Mouse (Mus musculus): ENCODE results near the gene Syne1. TPM values are rescaled to one million over a fixed set of nuclear protein-coding genes. Genes with fewer than 3 reads are reported as not detected.

The Syne1 gene
- total RNA-seq, 1 experiment from 2014 or later: 15.1 TPM

DNA sequence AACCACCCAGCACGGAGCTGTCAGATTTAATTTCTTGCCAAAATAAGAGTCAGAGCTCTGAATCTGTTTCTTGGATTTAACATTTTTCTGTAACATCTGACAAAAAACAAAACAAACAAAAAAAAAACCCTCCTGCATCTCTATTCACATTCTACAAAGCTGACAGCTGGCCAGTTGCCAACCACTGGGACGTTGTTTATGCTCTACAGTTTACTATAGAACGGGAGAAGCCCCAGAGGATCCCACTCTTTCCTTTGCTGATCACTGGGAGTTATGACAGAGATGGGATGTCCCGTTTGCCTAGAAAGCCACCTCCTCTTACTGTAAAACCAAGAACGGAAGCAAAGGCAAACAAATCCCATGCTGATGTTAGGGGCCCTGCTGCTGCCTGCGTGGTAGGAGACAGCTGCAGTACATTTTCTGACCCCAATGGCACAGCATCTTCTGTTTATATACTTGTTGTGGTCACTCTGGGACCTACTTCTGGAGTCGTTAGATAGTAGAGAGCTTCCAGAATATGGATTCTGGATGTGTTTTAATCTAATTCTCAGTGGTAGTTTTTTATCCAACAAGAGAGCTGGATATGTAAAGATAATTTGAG, 255.9 kb downstream of the Syne1 start:
- DNase-seq: no peak

GRCm38 (mm10) chr10:5289575-5289909, 261.7 kb downstream of the Syne1 start:
- no peak for DNase-seq

GRCm38 (mm10) chr10:5288716-5289574, 262.3 kb downstream of the Syne1 start:
- DNase-seq: peak; percentile 48

DNA sequence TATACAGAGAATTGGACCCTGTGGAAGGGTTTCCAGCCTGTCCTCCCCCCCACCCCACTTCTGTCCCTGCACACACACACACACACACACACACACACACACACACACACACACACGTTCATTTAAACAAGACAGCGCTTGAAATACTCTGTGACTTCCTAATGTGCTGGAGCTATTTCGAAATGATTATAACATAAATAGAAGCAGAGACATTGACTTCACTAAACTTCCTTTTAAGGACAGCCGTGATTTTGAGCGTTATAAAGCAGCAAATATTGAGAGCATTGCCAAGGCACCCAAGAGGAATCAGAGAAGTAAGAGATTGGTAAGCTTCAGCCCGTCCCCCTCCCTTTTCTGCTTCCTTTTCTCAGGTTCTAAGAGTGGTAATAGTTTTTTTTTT, 263.0 kb downstream of the Syne1 start:
- no peak for DNase-seq

GRCm38 (mm10) chr10:5275769-5276168, 275.5 kb downstream of the Syne1 start:
- no peak for DNase-seq

DNA sequence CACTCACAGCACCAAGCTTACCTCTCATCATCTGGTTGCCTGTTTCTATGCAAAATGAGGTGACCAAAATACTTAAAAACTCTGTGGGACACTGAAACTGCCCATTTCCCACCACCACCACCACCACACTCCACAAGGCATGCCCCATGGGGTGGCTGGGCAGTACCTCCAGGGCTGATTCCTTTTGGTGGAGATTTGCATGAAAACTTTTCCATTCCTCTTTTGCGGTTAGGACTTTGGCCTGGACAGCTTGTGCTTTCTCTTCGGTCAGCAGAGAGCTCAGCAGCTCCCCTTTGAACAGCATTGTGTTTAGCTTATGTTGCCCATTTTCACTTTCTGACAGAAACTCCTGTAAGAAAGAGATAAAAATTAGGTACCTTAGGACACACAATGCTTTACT, 280.6 kb downstream of the Syne1 start:
- no peak for DNase-seq

DNA sequence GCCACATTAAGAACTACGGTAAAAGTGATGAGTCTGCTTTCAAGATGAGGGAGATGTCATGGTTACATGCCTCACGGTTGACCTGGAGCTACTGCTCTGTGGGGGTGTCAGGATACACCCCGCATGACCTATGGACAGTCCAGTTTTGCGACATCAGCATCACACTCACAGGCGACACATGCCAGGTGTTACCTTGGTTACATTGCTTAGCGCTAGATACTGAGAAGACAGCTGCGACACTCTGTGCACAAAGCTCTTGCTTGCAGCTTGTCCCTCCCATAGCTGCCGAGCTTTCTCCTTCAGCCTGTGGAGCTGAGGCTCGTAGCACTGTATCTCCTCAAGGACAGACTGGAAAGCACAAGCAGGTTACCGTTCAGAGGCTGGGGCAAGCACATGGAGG, 286.9 kb downstream of the Syne1 start:
- DNase-seq: peak; percentile 39

DNA sequence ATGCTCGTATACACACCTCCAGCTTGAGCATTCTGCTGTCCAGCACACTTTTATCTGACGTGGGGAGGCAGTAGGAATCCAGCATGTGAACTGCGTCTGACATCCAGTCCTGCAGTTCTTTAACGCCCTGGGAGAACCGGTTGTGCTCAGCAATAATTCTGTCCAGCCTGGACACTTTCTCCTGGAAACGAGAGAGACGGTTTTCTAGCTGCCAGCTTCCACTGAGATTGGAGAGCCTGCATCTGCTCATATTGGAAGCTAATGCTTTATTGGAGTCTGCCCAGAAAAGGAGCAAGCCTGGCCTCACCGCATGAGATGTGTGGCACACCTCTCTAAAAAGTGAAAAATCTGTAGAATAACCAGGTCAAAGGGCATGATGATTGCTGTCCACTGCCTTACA, 288.6 kb downstream of the Syne1 start:
- no peak for DNase-seq

DNA sequence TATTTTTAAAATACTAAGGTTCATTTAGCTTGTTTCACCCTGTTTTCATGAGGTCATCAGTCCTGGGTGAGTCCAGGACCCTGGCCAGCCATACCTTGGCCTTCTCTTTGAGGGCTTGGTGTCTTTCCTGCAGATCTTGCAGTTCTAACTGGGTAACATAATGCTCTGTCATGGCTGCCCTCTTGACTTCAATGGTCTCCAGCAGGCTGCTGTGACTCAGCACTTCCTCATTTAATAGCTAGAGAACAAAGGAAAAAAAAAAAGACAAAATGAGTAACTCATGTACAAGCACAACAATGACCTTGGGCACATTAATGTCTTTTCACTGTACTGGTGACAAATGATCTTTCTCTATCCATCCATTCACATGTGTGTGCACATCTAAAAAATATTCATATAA, 294.6 kb downstream of the Syne1 start:
- DNase-seq: no peak

- DNase-seq: no peak
Measured at GRCm38 (mm10) chr10:5253752-5254151, 297.5 kb downstream of the Syne1 start.

GRCm38 (mm10) chr10:5250702-5251101, 300.6 kb downstream of the Syne1 start:
- no peak for DNase-seq

- no peak for DNase-seq
Measured at GRCm38 (mm10) chr10:5239680-5240079, 311.6 kb downstream of the Syne1 start.

- no peak for DNase-seq
Measured at GRCm38 (mm10) chr10:5236926-5237325, 314.4 kb downstream of the Syne1 start.

- no peak for DNase-seq
Measured at GRCm38 (mm10) chr10:5236171-5236570, 315.1 kb downstream of the Syne1 start.

DNA sequence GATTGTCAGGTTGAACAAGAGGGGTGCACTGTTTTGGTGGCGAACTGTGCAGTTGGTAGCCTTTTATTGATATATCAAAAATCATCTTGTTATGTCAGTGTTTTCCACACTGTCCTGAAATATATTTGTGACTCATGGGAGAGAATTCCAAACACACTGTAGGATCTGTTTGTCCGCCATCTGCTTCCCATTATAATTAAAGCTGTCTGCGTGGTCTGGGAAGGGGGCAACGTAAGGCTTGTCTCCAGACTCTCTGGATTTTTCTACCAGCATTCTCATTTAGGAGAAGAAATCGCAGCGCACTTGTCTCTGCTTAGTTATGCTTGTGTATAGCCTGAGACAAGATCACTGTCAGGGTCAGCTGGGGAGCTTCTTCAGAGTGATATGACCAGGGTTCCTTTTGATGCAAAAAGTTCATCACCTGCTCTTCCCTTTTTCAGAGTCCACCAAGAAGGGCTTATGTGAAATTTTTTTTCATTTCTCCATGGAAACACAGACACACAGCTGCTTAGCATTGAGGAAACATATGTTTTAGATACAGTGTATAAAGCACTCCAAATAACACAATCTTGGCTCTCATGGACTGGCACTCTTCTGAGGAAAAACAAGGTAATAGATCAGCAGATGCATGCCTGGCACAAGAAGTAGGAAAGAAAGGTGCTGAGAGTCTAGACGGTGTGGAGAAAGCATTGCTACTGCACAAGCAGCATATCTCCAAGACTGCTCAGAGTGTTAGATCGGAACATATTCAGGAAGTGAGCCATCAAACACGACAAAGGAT, 316.4 kb downstream of the Syne1 start:
- no peak for DNase-seq

GRCm38 (mm10) chr10:5229129-5229528, 322.2 kb downstream of the Syne1 start:
- DNase-seq: no peak

GRCm38 (mm10) chr10:5227395-5228076, 323.7 kb downstream of the Syne1 start:
- peak; percentile 22 for DNase-seq

DNA sequence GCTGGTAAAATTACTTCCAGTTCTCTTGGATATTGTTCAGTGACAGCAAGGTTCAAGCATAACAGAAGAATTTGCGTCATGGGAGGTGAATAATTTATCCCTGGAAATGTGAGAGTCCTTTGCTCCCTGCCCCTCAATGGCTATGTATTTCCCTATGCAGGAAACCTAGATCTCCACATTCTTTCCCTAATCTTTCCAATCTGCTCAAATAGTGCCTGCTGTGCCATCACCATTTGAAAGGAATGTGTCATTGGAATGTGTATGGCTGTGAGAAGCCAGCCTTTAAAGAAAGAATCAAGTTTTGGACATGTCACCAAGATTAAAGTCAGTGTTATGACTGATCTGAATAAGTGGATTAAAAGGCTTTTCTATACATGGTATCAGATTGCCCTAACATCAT, 335.3 kb downstream of the Syne1 start:
- DNase-seq: no peak

DNA sequence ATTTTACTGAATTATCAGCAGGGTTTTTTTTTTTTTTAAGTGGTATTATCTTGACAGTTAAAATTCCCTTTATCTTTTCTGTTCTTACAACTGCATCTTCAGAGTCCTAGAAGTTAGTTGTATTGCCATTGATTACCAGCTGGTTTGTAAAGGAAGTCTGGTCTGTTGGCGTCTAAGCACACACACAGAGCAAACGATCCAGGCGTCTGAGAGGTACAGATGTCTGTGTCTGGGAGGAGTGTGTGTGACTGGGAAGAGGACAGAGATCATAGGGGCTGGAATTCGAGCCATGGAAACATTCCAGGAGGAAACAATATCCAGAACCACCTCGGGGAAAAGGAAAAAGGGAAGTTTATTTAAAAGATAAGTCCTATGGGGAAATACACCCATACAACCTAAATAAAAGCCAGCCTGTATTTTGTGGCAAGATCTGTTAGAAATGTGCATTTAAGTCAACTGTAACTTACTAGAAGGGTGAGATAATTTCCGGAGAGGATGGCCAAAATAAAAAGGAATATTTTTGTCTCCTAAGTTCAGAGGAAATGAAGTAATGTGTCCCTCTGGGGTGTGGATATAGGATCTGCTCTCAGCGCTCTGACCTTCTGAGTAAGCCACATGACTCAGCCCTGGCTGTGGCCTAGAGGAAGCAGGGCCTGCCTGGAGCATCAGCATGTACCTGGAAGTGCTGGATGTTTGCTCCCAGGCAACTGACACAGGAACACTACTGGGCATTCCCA, 343.2 kb downstream of the Syne1 start:
- peak; percentile 33 for DNase-seq

GRCm38 (mm10) chr10:5205977-5206376, 345.3 kb downstream of the Syne1 start:
- DNase-seq: no peak

DNA sequence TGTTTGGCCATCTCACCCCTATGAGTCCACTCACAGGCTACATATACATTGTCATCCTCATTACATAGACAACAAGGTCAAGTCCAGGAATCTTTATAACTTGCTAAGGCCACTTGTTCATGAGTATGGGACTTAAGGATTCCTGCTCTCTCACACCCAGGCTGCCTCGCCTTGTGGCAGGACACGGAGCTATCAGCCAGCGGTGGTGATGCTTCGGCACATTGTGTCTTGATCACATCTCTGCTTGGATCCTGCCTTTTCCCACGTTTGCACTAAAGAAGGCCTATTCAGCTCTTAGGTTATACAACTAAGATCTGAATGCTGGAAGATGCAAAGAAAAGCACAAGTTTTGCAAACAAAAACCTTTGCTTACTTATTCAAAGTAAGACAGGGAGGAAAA, 345.7 kb downstream of the Syne1 start:
- DNase-seq: no peak

DNA sequence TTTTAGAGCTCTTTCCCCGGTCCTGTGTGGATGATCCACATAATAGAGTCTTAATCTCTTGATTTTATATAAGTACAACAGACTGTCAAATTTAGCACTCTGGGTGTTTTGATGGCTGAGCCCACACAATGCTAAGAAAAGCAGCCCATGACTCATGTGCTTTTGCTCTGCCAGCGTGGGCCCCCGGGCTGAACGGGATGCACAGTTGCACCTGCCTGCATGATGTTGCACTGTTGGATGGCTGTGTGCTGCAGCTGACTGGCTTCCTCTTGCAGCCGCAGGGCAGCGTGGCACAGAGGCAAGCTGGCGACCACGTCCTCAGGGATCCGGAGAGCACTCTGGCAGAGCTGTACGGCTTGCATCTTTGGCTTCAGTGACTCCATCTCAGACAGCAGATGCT, 347.4 kb downstream of the Syne1 start:
- DNase-seq: no peak
